Mouse (Mus musculus) hindbrain, postnatal 0 days (tissue): ENCODE data around the gene Rora. TPM values are rescaled to one million over a fixed set of nuclear protein-coding genes. Genes with fewer than 3 reads are reported as not detected.

Source experiments
- ATAC-seq: fragments of 200-750 bp; cut with Nextera tagmentation; 2 replicates; pipeline ENCODE4 v1.8.0; 2017; ENCODE audit warnings: mild to moderate bottlenecking, moderate TSS enrichment, moderate library complexity
- DNase-seq: peaks from one replicate; pipeline ENCODE4 v3.0.0-alpha.2; 2015; ENCODE audit warnings: low spot score
- H3K27ac ChIP-seq: fragments of 300-500 bp; sonication (generic); 2 replicates; pipeline ENCODE4 v1.5.1; 2014; ENCODE audit warnings: mild to moderate bottlenecking
- H3K27me3 ChIP-seq: fragments of 300-500 bp; sonication (generic); 2 replicates; pipeline ENCODE4 v1.6.1; 2014; ENCODE audit warnings: low read length, mixed read lengths; ENCODE audit not compliant: insufficient read depth
- H3K36me3 ChIP-seq: fragments of 300-500 bp; sonication (generic); 2 replicates; pipeline ENCODE4 v1.6.1; 2014; ENCODE audit warnings: low read length, mixed read lengths; ENCODE audit not compliant: insufficient read depth
- H3K4me1 ChIP-seq: fragments of 300-500 bp; sonication (generic); 2 replicates; pipeline ENCODE4 v1.6.1; 2014; ENCODE audit warnings: antibody characterized with exemption, low read length, mixed read lengths; ENCODE audit not compliant: insufficient read depth
- H3K4me2 ChIP-seq: fragments of 300-500 bp; sonication (generic); 2 replicates; pipeline ENCODE4 v1.6.1; 2014; ENCODE audit warnings: low read depth, mild to moderate bottlenecking, low read length, moderate library complexity, mixed read lengths
- H3K4me3 ChIP-seq: fragments of 300-500 bp; sonication (generic); 2 replicates; pipeline ENCODE4 v1.5.1; 2014; ENCODE audit warnings: low read length
- H3K9ac ChIP-seq: fragments of 300-500 bp; sonication (generic); replicated peaks from 2 replicates; pipeline ENCODE4 v1.6.1; 2014; ENCODE audit warnings: mild to moderate bottlenecking, low read length, moderate library complexity, mixed read lengths
- H3K9me3 ChIP-seq: fragments of 300-500 bp; sonication (generic); 2 replicates; pipeline ENCODE4 v1.6.1; 2016; ENCODE audit warnings: low read length, mixed read lengths
- CTCF ChIP-seq: IDR thresholded peaks from 2 replicates; pipeline ENCODE4 v1.5.1; 2016; ENCODE audit warnings: antibody characterized with exemption, control low read depth, low read depth
- WGBS: fragments of 180-500 bp; shearing (Covaris S2); extraction: QIAGEN DNeasy Blood & Tissue Kit; methylation state at CpG from one replicate; pipeline ENCODE4 v1.1.7; 2014; 5-methylcytosine and 5-hydroxymethylcytosine counted together
- polyA plus RNA-seq: library from polyadenylated mRNA; unstranded; fragments of >200 nt; fragmentation: Nextera tagmentation; extraction: Ambion mirVana; gene quantifications from 2 replicates; pipeline ENCODE4 v1.2.1, GENCODE M21; 2015
- total RNA-seq: library from RNA; depleted of rRNA; stranded (reverse); fragments of >200 nt; gene quantifications from 2 replicates; pipeline ENCODE4 v1.2.3, GENCODE M21; 2014

Rora gene
- total and polyA plus RNA-seq, 2 experiments from 2014 or later, result 27.5 to 59.4 TPM

- Histone ChIP-seq H3K9me3 (no peaks in the 10 kb centered on the region), H3K4me2 (no peak overlapping the region), H3K27me3 (no peaks in the 10 kb centered on the region), H3K36me3 (no peaks in the 10 kb centered on the region), H3K4me1 (no peaks in the 10 kb centered on the region), H3K9ac (no peak overlapping the region), H3K4me3 (no peak overlapping the region), H3K27ac (no peak overlapping the region)
- no peak for ATAC-seq
- peak; percentile 23 for DNase-seq
- no peak for TF ChIP-seq CTCF
- WGBS, result 73% methylated on average over 13 of the region's 13 CpGs
These were observed 541.3 kb downstream of the Rora start for GRCm38 (mm10) chr9:69194638-69195605.

- no peaks in the 10 kb centered on the region for H3K36me3 ChIP-seq
- no peaks in the 10 kb centered on the region for H3K9me3 ChIP-seq
- no peak for ATAC-seq
- H3K4me1 ChIP-seq, result peaks cover 6% of the 10 kb centered on the region; the same call in 1 of the 2 replicates
- H3K27ac ChIP-seq, result no peak overlapping the region
- no peak overlapping the region for H3K4me3 ChIP-seq
- H3K4me2 ChIP-seq, result no peak overlapping the region
- DNase-seq, result peak; percentile 37
- no peak overlapping the region for H3K9ac ChIP-seq
- no peak for TF ChIP-seq CTCF
- WGBS, result 33% methylated on average over 5 of the region's 5 CpGs
- no peaks in the 10 kb centered on the region for H3K27me3 ChIP-seq
These were observed 560.2 kb downstream of the Rora start for GRCm38 (mm10) chr9:69213796-69214195.

DNA sequence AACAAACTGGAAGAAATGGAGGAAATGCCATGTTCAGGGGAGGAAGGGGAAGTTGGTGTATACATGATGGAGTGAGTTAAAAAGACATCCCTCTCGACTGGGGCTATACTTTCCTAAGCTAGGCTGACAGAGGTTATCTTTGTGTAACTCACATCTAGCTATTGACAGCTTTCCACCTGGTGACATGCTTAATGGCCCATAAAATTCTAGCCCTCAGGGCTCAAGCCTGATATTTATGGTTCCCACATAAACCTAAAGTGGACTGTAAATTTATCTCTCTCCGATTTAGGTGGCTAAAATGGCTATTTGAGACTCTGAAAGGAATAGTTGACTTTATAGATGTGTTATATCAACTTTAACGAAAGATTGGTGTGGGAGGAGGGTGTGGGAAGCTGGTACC, 571.3 kb downstream of the Rora start:
- Histone ChIP-seq H3K9ac (no peak overlapping the region), H3K9me3 (no peaks in the 10 kb centered on the region), H3K4me1 (no peaks in the 10 kb centered on the region), H3K27ac (no peak overlapping the region), H3K27me3 (no peaks in the 10 kb centered on the region), H3K4me3 (no peak overlapping the region), H3K36me3 (no peaks in the 10 kb centered on the region), H3K4me2 (no peak overlapping the region)
- DNase-seq (no peak), ATAC-seq (no peak)
- TF ChIP-seq CTCF, result no peak
- 72% methylated on average over 3 of the region's 3 CpGs for WGBS

DNA sequence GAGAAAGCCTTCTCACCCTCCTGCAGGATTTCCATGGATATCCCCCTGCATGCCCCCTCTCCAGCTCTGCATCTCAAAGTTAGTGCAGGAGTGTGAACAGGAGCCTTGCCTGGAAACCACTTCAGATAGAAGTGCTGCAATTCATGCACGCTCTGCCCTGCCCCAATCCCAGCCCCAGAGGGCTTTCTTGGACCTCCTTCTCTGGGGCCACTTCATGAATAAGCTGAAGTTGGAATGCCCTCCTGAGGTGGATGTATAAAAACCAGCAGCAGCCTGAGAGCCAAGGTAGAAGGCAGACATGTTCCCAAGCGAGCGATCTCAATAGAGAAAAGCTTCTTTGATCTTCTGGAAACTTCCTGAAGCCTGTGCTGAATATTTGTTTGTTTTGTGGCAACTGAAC, 572.8 kb downstream of the Rora start:
- DNase-seq (no peak), ATAC-seq (no peak)
- no peaks in the 10 kb centered on the region for H3K36me3 ChIP-seq
- no peak overlapping the region for H3K4me3 ChIP-seq
- no peak overlapping the region for H3K27ac ChIP-seq
- 45% methylated on average over 3 of the region's 3 CpGs for WGBS
- no peaks in the 10 kb centered on the region for H3K4me1 ChIP-seq
- TF ChIP-seq CTCF, result no peak
- no peak overlapping the region for H3K4me2 ChIP-seq
- H3K27me3 ChIP-seq, result no peaks in the 10 kb centered on the region
- H3K9ac ChIP-seq, result no peak overlapping the region
- no peaks in the 10 kb centered on the region for H3K9me3 ChIP-seq

DNA sequence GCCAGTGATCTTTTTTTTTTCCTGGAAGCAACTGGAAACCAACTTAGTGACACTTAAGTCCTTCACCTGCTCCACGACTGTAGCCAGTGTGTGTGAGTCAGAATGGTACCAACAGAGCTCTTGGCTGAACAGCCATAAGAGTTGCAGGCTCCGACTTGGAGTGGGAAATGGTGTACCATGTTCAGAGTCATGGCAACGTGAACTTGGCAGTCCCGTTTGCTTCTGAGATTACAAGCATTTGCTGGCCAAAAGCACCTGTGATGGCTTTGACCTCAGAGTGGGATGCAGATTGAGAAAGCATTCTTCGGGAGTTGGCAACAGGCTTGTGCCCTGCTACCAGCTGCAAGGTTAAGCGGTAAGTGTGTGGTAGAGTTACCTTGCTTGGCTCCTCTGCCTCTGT, 574.2 kb downstream of the Rora start:
- no peak for ATAC-seq
- 81% methylated on average over 6 of the region's 6 CpGs for WGBS
- Histone ChIP-seq H3K27me3 (no peaks in the 10 kb centered on the region), H3K36me3 (no peaks in the 10 kb centered on the region), H3K9ac (no peak overlapping the region), H3K4me1 (no peaks in the 10 kb centered on the region), H3K4me2 (no peak overlapping the region), H3K4me3 (no peak overlapping the region), H3K27ac (no peak overlapping the region), H3K9me3 (no peaks in the 10 kb centered on the region)
- TF ChIP-seq CTCF, result no peak
- DNase-seq, result no peak

DNA sequence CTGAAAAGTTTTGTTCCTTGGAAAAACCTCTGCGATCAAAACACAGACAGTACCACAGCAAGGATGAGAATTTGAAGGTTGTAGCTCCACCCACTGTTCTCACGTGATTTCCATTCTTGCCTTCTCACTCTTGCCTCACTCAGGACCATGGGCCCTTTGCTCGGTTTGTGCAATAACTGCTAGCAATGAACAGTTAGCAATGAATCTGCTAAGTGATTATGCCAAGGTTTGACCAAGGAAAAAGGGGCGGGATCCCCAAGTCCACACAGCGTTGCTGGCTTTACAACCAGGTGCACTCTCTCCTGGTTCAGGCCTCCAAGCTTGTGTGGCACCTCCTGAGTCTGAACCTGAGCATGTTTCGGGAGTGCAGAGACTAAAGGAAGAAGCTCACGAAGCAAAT, 576.3 kb downstream of the Rora start:
- Histone ChIP-seq H3K9ac (no peak overlapping the region), H3K4me2 (no peak overlapping the region), H3K27ac (no peak overlapping the region), H3K4me3 (no peak overlapping the region), H3K27me3 (no peaks in the 10 kb centered on the region), H3K36me3 (no peaks in the 10 kb centered on the region), H3K9me3 (no peaks in the 10 kb centered on the region), H3K4me1 (no peaks in the 10 kb centered on the region)
- DNase-seq (no peak), ATAC-seq (no peak)
- WGBS, result 86% methylated on average over 7 of the region's 7 CpGs
- no peak for TF ChIP-seq CTCF

DNA sequence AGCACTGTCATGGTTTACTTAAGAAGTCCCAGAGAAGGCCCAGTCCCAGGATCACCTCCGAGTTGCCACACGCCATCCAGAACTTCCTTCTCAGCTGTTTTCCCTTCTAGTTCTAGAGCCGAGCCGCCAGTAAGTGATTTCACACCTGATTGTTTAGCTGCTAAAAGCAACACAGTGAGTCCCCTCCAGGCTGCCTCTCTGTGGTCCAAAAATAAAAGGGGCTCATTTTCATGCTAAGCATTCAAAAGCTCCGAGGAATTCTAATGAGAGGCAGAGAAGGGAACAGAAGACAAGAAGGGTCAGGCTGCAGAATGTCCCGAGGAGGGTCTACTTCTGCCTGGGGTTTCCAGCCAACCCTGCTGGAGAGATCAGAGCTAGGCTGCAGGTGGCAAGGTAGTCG, 580.9 kb downstream of the Rora start:
- Histone ChIP-seq H3K9me3 (no peaks in the 10 kb centered on the region), H3K4me2 (no peak overlapping the region), H3K9ac (no peak overlapping the region), H3K36me3 (no peaks in the 10 kb centered on the region), H3K4me3 (no peak overlapping the region), H3K4me1 (no peaks in the 10 kb centered on the region), H3K27me3 (no peaks in the 10 kb centered on the region), H3K27ac (no peak overlapping the region)
- peak; percentile 17 for DNase-seq
- 15% methylated on average over 7 of the region's 7 CpGs for WGBS
- ATAC-seq, result no peak
- TF ChIP-seq CTCF, result no peak
